ENCODE assay signal across 23 mouse cellular contexts in genomic region chr7:58715576-58716144, GRCm38 (mm10). TPM values are rescaled to one million over a fixed set of nuclear protein-coding genes. Genes with fewer than 3 reads are reported as not detected.
DNase-seq lines count a peak whose midpoint lies in the region; ATAC-seq and TF ChIP-seq lines count a peak whose summit lies in the region.
"Had no signal": no experiment of that assay in that cellular context is flagged by ENCODE, and none has a peak within 500 bp of the region (broad histone marks: within the 10 kb centered on the region; RNA-seq: fewer than 3 reads in every experiment).

No protein-coding gene starts in this region.

- H3K27ac ChIP-seq in heart, embryonic 15.5 days: peak overlapping the region; percentile 9; the same call in 1 of the 2 replicates
- peak overlapping the region; percentile 10; the same call in 1 of the 2 replicates for H3K27ac ChIP-seq in limb, embryonic 13.5 days
- no peak overlapping the region for H3K27ac ChIP-seq in limb, embryonic 10.5 days
- H3K27ac ChIP-seq in cortical plate, adult 2 months (ENCODE audit: insufficient read depth, low read length): 0 out of 2 replicates have a peak overlapping the region, but pooled peaks have one; percentile 17
- 0 out of 2 replicates have a peak overlapping the region, but pooled peaks have one; percentile 17 for H3K27ac ChIP-seq in limb, embryonic 15.5 days
- no peak overlapping the region for H3K27ac ChIP-seq in lung, postnatal 0 days (ENCODE audit: low read length)
- H3K27ac ChIP-seq: embryonic facial prominence, embryonic 15.5 days; forebrain, embryonic 10.5 days; heart, adult 2 months; hindbrain, embryonic 15.5 days had no signal

- no peak overlapping the region for H3K9ac ChIP-seq in heart, embryonic 15.5 days
- no peak overlapping the region for H3K9ac ChIP-seq in limb, embryonic 13.5 days
- no peak overlapping the region for H3K9ac ChIP-seq in limb, embryonic 15.5 days
- H3K9ac ChIP-seq in lung, postnatal 0 days (replicated peaks; ENCODE audit: low read depth): no peak overlapping the region
- H3K9ac ChIP-seq: embryonic facial prominence, embryonic 15.5 days; heart, embryonic 12.5 days; hindbrain, embryonic 15.5 days had no signal

- no peaks in the 10 kb centered on the region for H3K27me3 ChIP-seq in heart, embryonic 15.5 days
- no peaks in the 10 kb centered on the region for H3K27me3 ChIP-seq in limb, embryonic 13.5 days
- no peaks in the 10 kb centered on the region for H3K27me3 ChIP-seq in limb, embryonic 10.5 days (ENCODE audit: low read depth, poor library complexity, severe bottlenecking)
- H3K27me3 ChIP-seq in limb, embryonic 15.5 days: no peaks in the 10 kb centered on the region
- H3K27me3 ChIP-seq in lung, postnatal 0 days (replicated peaks; ENCODE audit: insufficient read depth, low read length): no peaks in the 10 kb centered on the region
- H3K27me3 ChIP-seq: CH12.LX; embryonic facial prominence, embryonic 15.5 days; heart, embryonic 12.5 days; hindbrain, embryonic 15.5 days; Patski had no signal

- 54% methylated on average over 1 of the region's 1 CpGs for WGBS in heart, embryonic 15.5 days
- 50% methylated on average over 1 of the region's 1 CpGs for WGBS in limb, embryonic 13.5 days
- 64% methylated on average over 1 of the region's 1 CpGs for WGBS in limb, embryonic 10.5 days
- WGBS in limb, embryonic 15.5 days: 41% methylated on average over 1 of the region's 1 CpGs
- WGBS in lung, postnatal 0 days: 35% methylated on average over 1 of the region's 1 CpGs

- ATAC-seq in heart, embryonic 15.5 days (replicated peaks; ENCODE audit: insufficient number of reproducible peaks, insufficient read depth, low FRiP score, low read depth): no peak
- ATAC-seq in limb, embryonic 13.5 days (ENCODE audit: low FRiP score, low read depth): peak; percentile 68; the same call in 1 of the 2 replicates
- ATAC-seq in limb, embryonic 15.5 days (ENCODE audit: insufficient number of reproducible peaks, low FRiP score, low TSS enrichment, low read depth): no peak
- ATAC-seq in lung, postnatal 0 days: no peak
- ATAC-seq: activated CD4-positive, CD25-positive, alpha-beta regulatory T cell, adult 4 months; forebrain, embryonic 14.5 days; Patski had no signal

- no peak overlapping the region for H3K4me2 ChIP-seq in heart, embryonic 15.5 days
- no peak overlapping the region for H3K4me2 ChIP-seq in limb, embryonic 13.5 days (replicated peaks)
- no peak overlapping the region for H3K4me2 ChIP-seq in limb, embryonic 15.5 days
- H3K4me2 ChIP-seq in lung, postnatal 0 days (replicated peaks; ENCODE audit: low read depth, low read length): no peak overlapping the region
- H3K4me2 ChIP-seq: embryonic facial prominence, embryonic 15.5 days; heart, embryonic 12.5 days; hindbrain, embryonic 15.5 days had no signal

- no peak for TF ChIP-seq CTCF in cortical plate, adult 2 months (IDR thresholded peaks at IDR 0.05; ENCODE audit: extremely low read depth, insufficient read depth, low read length)
- TF ChIP-seq CTCF in lung, postnatal 0 days (IDR thresholded peaks at IDR 0.05): no peak

- DNase-seq in heart, adult 9 months (ENCODE audit: low spot score in 2 of 2): no peak
- no peak for DNase-seq in limb, embryonic 10.5 days (ENCODE audit: low spot score)
- no peak for DNase-seq in lung, postnatal 0 days (ENCODE audit: low spot score)
- DNase-seq: adrenal gland, postnatal 14 days; cerebellum, adult 11-12 months; cerebellum, adult 9-10 months; cerebellum, postnatal 25 days; gastrocnemius, postnatal 36 days; heart, adult 2 months; heart, postnatal 36 days had no signal

- H3K36me3 ChIP-seq in heart, embryonic 15.5 days: no peaks in the 10 kb centered on the region
- no peaks in the 10 kb centered on the region for H3K36me3 ChIP-seq in limb, embryonic 13.5 days
- no peaks in the 10 kb centered on the region for H3K36me3 ChIP-seq in limb, embryonic 10.5 days
- no peaks in the 10 kb centered on the region for H3K36me3 ChIP-seq in limb, embryonic 15.5 days
- H3K36me3 ChIP-seq in lung, postnatal 0 days (ENCODE audit: insufficient read depth, low read length): no peaks in the 10 kb centered on the region
- H3K36me3 ChIP-seq: embryonic facial prominence, embryonic 15.5 days; forebrain, embryonic 10.5 days; heart, embryonic 12.5 days; hindbrain, embryonic 15.5 days had no signal

- 0 out of 2 replicates have a peak, but pooled peaks cover 9% of the 10 kb centered on the region for H3K4me1 ChIP-seq in heart, embryonic 15.5 days (replicated peaks)
- peaks cover 24% of the 10 kb centered on the region for H3K4me1 ChIP-seq in limb, embryonic 13.5 days
- H3K4me1 ChIP-seq in limb, embryonic 10.5 days: no peaks in the 10 kb centered on the region
- H3K4me1 ChIP-seq in cortical plate, adult 2 months (ENCODE audit: control insufficient read depth, insufficient read depth, low read length): peaks cover 1% of the 10 kb centered on the region; the same call in 1 of the 2 replicates
- H3K4me1 ChIP-seq in limb, embryonic 15.5 days: peaks cover 10% of the 10 kb centered on the region
- H3K4me1 ChIP-seq in lung, postnatal 0 days (ENCODE audit: insufficient read depth, low read depth, low read length): no peaks in the 10 kb centered on the region
- H3K4me1 ChIP-seq: embryonic facial prominence, embryonic 15.5 days; hindbrain, embryonic 15.5 days had no signal

- no peak for TF ChIP-seq EP300 in lung, postnatal 0 days (IDR thresholded peaks at IDR 0.05)

- no peak overlapping the region for H3K4me3 ChIP-seq in heart, embryonic 15.5 days
- H3K4me3 ChIP-seq in limb, embryonic 13.5 days: no peak overlapping the region
- H3K4me3 ChIP-seq in limb, embryonic 10.5 days: no peak overlapping the region
- H3K4me3 ChIP-seq in cortical plate, adult 2 months (ENCODE audit: insufficient read depth, low read length): no peak overlapping the region
- H3K4me3 ChIP-seq in limb, embryonic 15.5 days: no peak overlapping the region
- no peak overlapping the region for H3K4me3 ChIP-seq in lung, postnatal 0 days (ENCODE audit: low read depth, low read length)
- H3K4me3 ChIP-seq: embryonic facial prominence, embryonic 15.5 days; erythroblast, embryonic 14.5 days; forebrain, embryonic 10.5 days; heart, adult 2 months; heart, embryonic 12.5 days; hindbrain, embryonic 15.5 days had no signal

- no peak for TF ChIP-seq POLR2A in cortical plate, adult 2 months (IDR thresholded peaks at IDR 0.05; ENCODE audit: extremely low read depth, insufficient read depth, low read length)

- no peaks in the 10 kb centered on the region for H3K9me3 ChIP-seq in heart, embryonic 15.5 days (replicated peaks)
- H3K9me3 ChIP-seq in limb, embryonic 13.5 days: no peaks in the 10 kb centered on the region
- no peaks in the 10 kb centered on the region for H3K9me3 ChIP-seq in limb, embryonic 10.5 days (replicated peaks)
- H3K9me3 ChIP-seq in limb, embryonic 15.5 days: no peaks in the 10 kb centered on the region
- no peaks in the 10 kb centered on the region for H3K9me3 ChIP-seq in lung, postnatal 0 days (ENCODE audit: low read length)
- H3K9me3 ChIP-seq: embryonic facial prominence, embryonic 15.5 days; forebrain, embryonic 10.5 days; heart, embryonic 12.5 days; hindbrain, embryonic 15.5 days had no signal

RNA-seq across cellular contexts. Expression of gene Atp10a, which starts 59.7 kb away (rescaled TPM):
- polyA plus RNA-seq in heart, embryonic 15.5 days (2015; fragmentation: Nextera tagmentation; extraction: Ambion mirVana): 1.5 and 2.4 TPM in 2 replicates
- 1.9 and 2.5 TPM in 2 replicates for polyA plus RNA-seq in limb, embryonic 13.5 days (2015; fragmentation: Nextera tagmentation; extraction: Ambion mirVana)
- 1.5 and 1.7 TPM in 2 replicates for polyA plus RNA-seq in limb, embryonic 10.5 days (2016; fragmentation: Nextera tagmentation; extraction: Ambion mirVana)
- 7.7 and 9.2 TPM in 2 replicates for polyA plus RNA-seq in cortical plate, adult 2 months (2012; rRNA removed)
- 3.2 TPM in 2 replicates for polyA plus RNA-seq in limb, embryonic 15.5 days (2015; fragmentation: Nextera tagmentation; extraction: Ambion mirVana)
- 2.0 and 2.5 TPM in 2 replicates for polyA plus RNA-seq in lung, postnatal 0 days (2015; fragmentation: Nextera tagmentation; extraction: Ambion mirVana)
- polyA plus RNA-seq: erythroblast, embryonic 14.5 days had no signal

Comparison
In these comparisons a context has a peak if more than half of its experiments do, and no peak if none do; other contexts are left out.
1. H3K27ac ChIP-seq: peak in heart, embryonic 15.5 days (single experiment), limb, embryonic 13.5 days (single experiment), cortical plate, adult 2 months (single experiment) and limb, embryonic 15.5 days (single experiment); none in limb, embryonic 10.5 days (single experiment) and lung, postnatal 0 days (single experiment).